Mouse (Mus musculus) bone marrow macrophage, adult 2 months (primary cell): ENCODE results near the gene Fads2. TPM values are rescaled to one million over a fixed set of nuclear protein-coding genes. Genes with fewer than 3 reads are reported as not detected.

Experiments used
- H3K27ac ChIP-seq: 2 replicates; pipeline ENCODE4 v1.5.1; 2012; ENCODE audit warnings: low read depth, low read length; ENCODE audit not compliant: insufficient read depth
- H3K4me1 ChIP-seq: 2 replicates; pipeline ENCODE4 v1.6.1; 2012; ENCODE audit warnings: low read length; ENCODE audit not compliant: control insufficient read depth, insufficient read depth
- H3K4me3 ChIP-seq: 2 replicates; pipeline ENCODE4 v1.5.1; 2012; ENCODE audit warnings: mild to moderate bottlenecking, low read length, moderate library complexity; ENCODE audit not compliant: insufficient read depth
- CTCF ChIP-seq: IDR thresholded peaks from 2 replicates; pipeline ENCODE4 v1.5.1; 2012; ENCODE audit warnings: low read depth, mild to moderate bottlenecking, low read length, moderate library complexity
- POLR2A ChIP-seq: IDR thresholded peaks from 2 replicates; pipeline ENCODE4 v1.6.1; 2012; ENCODE audit warnings: mild to moderate bottlenecking, low read depth, low read length, borderline replicate concordance
- polyA plus RNA-seq: library from polyadenylated mRNA; stranded (reverse); fragments of >200 nt; gene quantifications from 2 replicates; pipeline ENCODE4 v1.2.4, GENCODE M21; 2012; ENCODE audit not compliant: missing spikeins, insufficient read depth, insufficient read length

Fads2 gene
- polyA plus RNA-seq, 1 experiment, result 10.8 TPM

GRCm38 (mm10) chr19:10065465-10066188 lies 35.9 kb downstream of the Fads2 start:
- H3K4me3 ChIP-seq, result no peak overlapping the region
- no peak for TF ChIP-seq CTCF
- no peak for TF ChIP-seq POLR2A
- peaks cover 7% of the 10 kb centered on the region for H3K4me1 ChIP-seq
- no peak overlapping the region for H3K27ac ChIP-seq

- H3K4me3 ChIP-seq, result no peak overlapping the region
- H3K4me1 ChIP-seq, result peaks cover 7% of the 10 kb centered on the region
- no peak for TF ChIP-seq POLR2A
- no peak for TF ChIP-seq CTCF
- H3K27ac ChIP-seq, result no peak overlapping the region
These were observed 37.2 kb downstream of the Fads2 start for GRCm38 (mm10) chr19:10064173-10065012.

GRCm38 (mm10) chr19:10062862-10063261 lies 38.7 kb downstream of the Fads2 start:
- Histone ChIP-seq H3K4me3 (no peak overlapping the region), H3K4me1 (peaks cover 12% of the 10 kb centered on the region), H3K27ac (no peak overlapping the region)
- TF ChIP-seq POLR2A (no peak), CTCF (no peak)

- Histone ChIP-seq H3K4me3 (no peak overlapping the region), H3K4me1 (peaks cover 12% of the 10 kb centered on the region), H3K27ac (no peak overlapping the region)
- no peak for TF ChIP-seq CTCF
- TF ChIP-seq POLR2A, result no peak
These were observed 39.3 kb downstream of the Fads2 start for GRCm38 (mm10) chr19:10062292-10062691.

GRCm38 (mm10) chr19:10061624-10062023 lies 39.9 kb downstream of the Fads2 start:
- Histone ChIP-seq H3K27ac (no peak overlapping the region), H3K4me1 (peaks cover 12% of the 10 kb centered on the region), H3K4me3 (no peak overlapping the region)
- no peak for TF ChIP-seq POLR2A

GRCm38 (mm10) chr19:10060783-10061590 lies 40.6 kb downstream of the Fads2 start:
- Histone ChIP-seq H3K27ac (no peak overlapping the region), H3K4me1 (peaks cover 12% of the 10 kb centered on the region), H3K4me3 (no peak overlapping the region)
- TF ChIP-seq POLR2A (no peak), CTCF (no peak)

- Histone ChIP-seq H3K27ac (no peak overlapping the region), H3K4me1 (peaks cover 12% of the 10 kb centered on the region), H3K4me3 (no peak overlapping the region)
- TF ChIP-seq POLR2A, result no peak
- peak; percentile 46; the same call in 1 of the 2 replicates for TF ChIP-seq CTCF
These were observed 41.5 kb downstream of the Fads2 start for GRCm38 (mm10) chr19:10059911-10060567.

- H3K4me3 ChIP-seq, result no peak overlapping the region
- no peak for TF ChIP-seq CTCF
- no peak for TF ChIP-seq POLR2A
- H3K27ac ChIP-seq, result no peak overlapping the region
- H3K4me1 ChIP-seq, result 0 out of 2 replicates have a peak, but pooled peaks cover 5% of the 10 kb centered on the region
These were observed 42.6 kb downstream of the Fads2 start for GRCm38 (mm10) chr19:10058876-10059427.

GRCm38 (mm10) chr19:10058352-10058825 lies 43.2 kb downstream of the Fads2 start:
- Histone ChIP-seq H3K4me1 (0 out of 2 replicates have a peak, but pooled peaks cover 5% of the 10 kb centered on the region), H3K4me3 (no peak overlapping the region), H3K27ac (no peak overlapping the region)
- TF ChIP-seq CTCF, result no peak
- no peak for TF ChIP-seq POLR2A
